Mouse (Mus musculus): Measurements from ENCODE around the gene Rrp8. TPM values are rescaled to one million over a fixed set of nuclear protein-coding genes. Genes with fewer than 3 reads are reported as not detected.
"Not testable (repeated sequence)": the region's sequence is repeated elsewhere in the genome, so short reads cannot be mapped to it uniquely, and the experiment has no call there.

The Rrp8 gene
- polyA plus RNA-seq, 1 experiment = 7.5 TPM

DNA sequence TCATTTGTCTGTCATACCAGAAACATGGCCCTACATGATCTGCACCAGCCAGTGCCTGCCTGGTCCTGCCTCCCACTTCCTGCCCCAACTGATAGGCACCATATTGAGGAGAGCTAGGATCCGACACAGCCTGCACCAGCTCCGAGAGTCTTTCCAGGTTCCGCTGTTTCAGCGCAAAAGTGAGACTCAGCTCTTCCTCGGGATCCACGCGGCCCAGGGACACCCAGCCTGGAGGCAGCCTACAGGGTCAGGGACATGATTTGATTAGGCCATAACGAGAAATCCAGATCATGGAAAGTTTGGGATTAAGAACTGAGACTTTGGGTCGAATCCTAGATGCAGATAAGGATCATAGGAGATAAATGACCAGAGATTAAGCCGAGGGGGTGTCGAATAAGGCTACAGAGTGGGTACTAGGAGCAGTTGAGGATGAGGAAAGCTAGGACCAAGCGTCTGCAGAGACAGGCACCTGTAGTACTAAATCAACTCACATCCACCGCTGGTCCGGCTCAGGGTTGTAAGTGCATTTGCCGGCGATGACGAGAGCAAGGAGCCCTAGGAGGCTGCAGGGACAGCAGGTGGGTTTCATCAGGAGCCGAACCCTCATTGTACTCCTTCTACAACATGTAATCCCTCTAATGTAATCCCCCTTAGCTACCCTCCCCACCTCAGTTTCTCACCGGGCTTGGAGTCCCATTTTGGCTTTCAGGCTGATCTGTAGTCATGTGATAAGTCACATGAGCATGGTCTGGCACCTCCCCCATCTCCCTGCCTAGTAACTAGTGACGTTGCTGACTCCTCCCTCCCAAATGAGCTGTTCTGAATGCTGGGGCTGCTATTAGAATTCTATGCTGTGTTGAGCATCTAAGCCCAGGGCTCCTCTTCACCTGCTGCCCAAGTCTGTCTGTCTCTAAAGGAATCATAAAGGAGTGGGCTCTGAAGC lies 14.6 kb upstream of the Rrp8 start, which contains the start of gene Tpp1:
Tpp1 (minus strand) TSS at position 745 of the 943 bp plus-strand sequence.
- TF ChIP-seq POLR2A (IDR thresholded peaks at IDR 0.05; ENCODE audit: borderline replicate concordance, extremely low read depth, low read depth, low read length) (peak; percentile 42; the same call in 1 of the 2 replicates), CTCF (IDR thresholded peaks at IDR 0.05; ENCODE audit: insufficient read depth, low read length) (no peak)
- 15% methylated on average over 20 of the region's 20 CpGs for WGBS
- peak; percentile 89 for DNase-seq
- peak within 1 kb of the TSS; percentile 95 for H3K4me3 ChIP-seq (replicated peaks; ENCODE audit: extremely low read depth, low read depth, low read length)
- 0 out of 2 replicates have a peak, but pooled peaks cover 7% of the 10 kb centered on the region for H3K4me1 ChIP-seq (ENCODE audit: control insufficient read depth, insufficient read depth, low read length)

DNA sequence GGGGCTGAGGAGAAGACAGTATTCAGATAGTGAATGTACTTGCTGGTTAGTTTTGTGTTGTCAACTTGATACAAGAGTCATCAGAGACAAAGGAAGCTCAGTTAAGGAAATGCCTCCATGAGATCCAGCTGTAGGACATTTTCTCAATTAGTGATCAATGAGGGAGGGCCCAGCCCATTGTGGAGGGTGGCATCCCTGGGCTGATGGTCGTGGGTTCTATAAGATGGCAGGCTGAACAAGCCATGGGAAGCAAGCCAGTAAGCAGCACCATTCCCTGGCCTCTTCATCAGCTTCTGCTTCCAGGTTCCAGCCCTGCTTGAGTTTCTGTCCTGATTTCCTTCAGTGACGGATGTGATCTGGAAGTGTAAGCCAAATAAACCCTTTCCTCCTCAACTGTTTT lies 10.6 kb upstream of the Rrp8 start:
- Histone ChIP-seq H3K4me3 (replicated peaks; ENCODE audit: extremely low read depth, low read depth, low read length) (no peak overlapping the region), H3K4me1 (ENCODE audit: control insufficient read depth, insufficient read depth, low read length) (peaks cover 11% of the 10 kb centered on the region)
- WGBS = 56% methylated on average over 2 of the region's 2 CpGs
- TF ChIP-seq POLR2A (IDR thresholded peaks at IDR 0.05; ENCODE audit: borderline replicate concordance, extremely low read depth, low read depth, low read length) (no peak), CTCF (IDR thresholded peaks at IDR 0.05; ENCODE audit: insufficient read depth, low read length) (no peak)
- no peak for DNase-seq

DNA sequence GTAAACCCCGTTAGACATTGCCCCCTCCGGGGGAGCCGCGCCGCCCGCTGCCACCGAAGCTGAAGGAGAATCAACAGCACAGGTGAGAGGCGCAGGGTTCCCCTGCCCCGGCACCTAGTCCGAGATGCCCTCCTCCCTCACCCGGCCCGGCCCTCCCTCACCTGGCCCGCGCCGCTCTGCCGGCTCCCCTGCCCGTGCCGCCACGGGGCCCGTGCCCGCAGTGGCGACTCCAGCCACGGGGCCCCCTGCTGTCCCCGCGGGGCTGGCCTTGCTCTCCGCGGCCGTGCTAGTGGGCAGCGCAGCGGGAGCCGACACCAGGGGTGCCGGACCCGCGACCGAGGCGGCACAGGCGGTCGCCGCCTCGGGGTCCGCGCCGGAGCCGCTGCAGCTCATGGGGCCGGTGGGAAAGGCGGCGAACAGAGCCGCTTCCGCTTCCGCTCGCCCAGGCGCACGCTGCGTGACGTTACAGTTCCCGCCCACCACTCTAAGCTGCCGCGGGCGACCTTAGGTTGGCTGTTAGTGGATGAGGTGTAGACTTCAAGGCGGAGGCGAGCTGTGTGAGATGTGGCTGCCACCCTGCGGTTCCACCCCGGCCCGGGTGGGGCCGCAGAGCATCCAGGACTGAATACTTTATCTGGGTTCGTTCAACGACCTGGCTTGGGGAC lies 6.9 kb upstream of the Rrp8 start, which contains the start of gene Taf10:
Taf10 (minus strand) TSS at position 436 of the 665 bp plus-strand sequence.
- Histone ChIP-seq H3K4me3 (replicated peaks; ENCODE audit: extremely low read depth, low read depth, low read length) (peak within 1 kb of the TSS; percentile 66), H3K4me1 (ENCODE audit: control insufficient read depth, insufficient read depth, low read length) (peaks cover 10% of the 10 kb centered on the region)
- peak; percentile 85 for DNase-seq
- TF ChIP-seq POLR2A (IDR thresholded peaks at IDR 0.05; ENCODE audit: borderline replicate concordance, extremely low read depth, low read depth, low read length) (peak; percentile 45; the same call in 1 of the 2 replicates), CTCF (IDR thresholded peaks at IDR 0.05; ENCODE audit: insufficient read depth, low read length) (peak; percentile 11; the same call in 1 of the 2 replicates)
- under 1% methylated on average over 67 of the region's 67 CpGs for WGBS

DNA sequence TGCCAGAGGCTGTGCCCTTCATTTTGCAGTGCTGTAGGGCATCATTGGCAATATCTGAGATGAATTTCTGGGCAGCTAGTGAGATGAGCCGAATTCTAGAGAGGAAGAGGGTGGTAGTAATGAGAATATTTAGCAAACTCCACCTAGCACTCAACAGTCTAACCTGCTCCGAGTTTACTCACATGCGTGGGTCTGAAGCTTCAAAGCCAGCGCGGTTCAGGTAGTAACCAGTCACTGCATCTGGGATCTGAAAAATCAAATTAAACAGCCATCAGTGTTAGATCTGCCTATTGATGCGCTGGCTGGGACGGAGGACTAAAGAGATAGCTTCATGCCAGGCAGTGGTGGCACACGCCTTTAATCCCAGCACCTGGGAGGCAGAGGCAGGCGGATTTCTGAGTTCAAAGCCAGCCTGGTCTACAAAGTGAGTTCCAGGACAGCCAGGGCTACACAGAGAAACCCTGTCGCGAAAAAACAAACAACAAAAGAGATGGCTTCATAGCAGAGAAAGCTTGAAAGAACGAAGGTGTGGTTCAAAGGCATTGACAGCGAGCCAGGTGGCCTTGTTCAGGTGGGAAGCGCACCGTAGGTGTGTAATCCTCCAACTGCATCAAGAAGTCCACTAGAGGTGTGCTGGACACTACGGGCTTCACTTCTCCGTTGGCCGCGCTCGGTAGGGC lies 6.2 kb upstream of the Rrp8 start:
- Histone ChIP-seq H3K4me1 (ENCODE audit: control insufficient read depth, insufficient read depth, low read length) (peaks cover 13% of the 10 kb centered on the region), H3K4me3 (replicated peaks; ENCODE audit: extremely low read depth, low read depth, low read length) (peak overlapping the region; percentile 66)
- WGBS = 31% methylated on average over 20 of the region's 20 CpGs
- TF ChIP-seq POLR2A (IDR thresholded peaks at IDR 0.05; ENCODE audit: borderline replicate concordance, extremely low read depth, low read depth, low read length) = peak; percentile 17; the same call in 1 of the 2 replicates
- DNase-seq = not testable (repeated sequence)

DNA sequence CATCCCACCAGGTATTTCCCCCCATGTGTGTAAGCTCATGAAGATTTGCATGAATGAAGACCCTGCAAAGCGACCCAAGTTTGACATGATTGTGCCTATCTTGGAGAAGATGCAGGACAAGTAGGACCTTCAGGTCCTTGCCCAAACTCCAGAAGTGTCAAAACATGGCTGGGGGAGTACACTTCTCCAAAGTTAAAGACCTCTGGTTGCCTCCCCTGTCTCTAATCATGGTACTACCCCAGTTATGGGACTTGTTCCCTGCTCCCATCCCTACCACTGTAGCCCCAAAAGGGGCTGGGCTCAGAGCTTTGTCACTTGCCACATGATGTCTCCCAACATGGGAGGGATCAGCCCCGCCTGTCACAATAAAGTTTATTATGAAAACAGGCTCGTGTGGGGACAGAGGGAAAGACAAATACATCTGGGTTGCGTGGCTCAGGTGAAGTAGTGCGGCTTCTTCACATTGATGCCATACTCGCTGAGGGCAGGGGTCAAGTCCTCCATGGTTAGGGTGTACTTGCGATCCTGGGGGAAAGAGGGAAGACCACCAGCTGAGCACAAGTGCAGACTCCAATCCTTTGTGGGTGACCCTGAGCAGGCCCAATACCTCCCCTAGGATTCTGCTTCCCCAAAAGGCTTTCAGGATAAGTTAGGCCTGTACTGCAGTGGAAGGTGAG lies 5.5 kb upstream of the Rrp8 start:
- 75% methylated on average over 7 of the region's 7 CpGs for WGBS
- H3K4me3 ChIP-seq (replicated peaks; ENCODE audit: extremely low read depth, low read depth, low read length); DNase-seq: not testable (repeated sequence)

DNA sequence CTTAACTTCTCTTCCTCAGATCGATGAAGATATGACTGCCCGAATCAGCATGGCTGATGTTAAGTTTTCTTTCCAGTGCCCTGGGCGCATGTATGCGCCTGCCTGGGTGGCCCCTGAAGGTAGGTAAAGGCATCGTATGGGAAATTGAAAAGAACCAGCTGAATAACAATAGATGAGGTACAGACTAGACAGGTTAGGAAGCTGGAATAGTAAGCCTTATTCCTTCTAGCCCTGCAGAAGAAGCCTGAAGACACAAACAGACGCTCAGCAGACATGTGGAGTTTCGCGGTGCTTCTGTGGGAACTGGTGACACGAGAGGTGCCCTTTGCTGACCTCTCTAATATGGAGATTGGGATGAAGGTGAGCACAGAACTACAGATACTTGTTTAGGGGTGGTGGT lies 4.8 kb upstream of the Rrp8 start:
- no peak for DNase-seq
- no peak for TF ChIP-seq CTCF (IDR thresholded peaks at IDR 0.05; ENCODE audit: insufficient read depth, low read length)
- no peak for TF ChIP-seq POLR2A (IDR thresholded peaks at IDR 0.05; ENCODE audit: borderline replicate concordance, extremely low read depth, low read depth, low read length)
- 86% methylated on average over 9 of the region's 9 CpGs for WGBS
- Histone ChIP-seq H3K4me1 (ENCODE audit: control insufficient read depth, insufficient read depth, low read length) (peaks cover 18% of the 10 kb centered on the region), H3K4me3 (replicated peaks; ENCODE audit: extremely low read depth, low read depth, low read length) (no peak overlapping the region)

More for the DNA sequence above, 5.5 kb upstream of the Rrp8 start:
- H3K4me1 ChIP-seq (ENCODE audit: control insufficient read depth, insufficient read depth, low read length) = peaks cover 16% of the 10 kb centered on the region

DNA sequence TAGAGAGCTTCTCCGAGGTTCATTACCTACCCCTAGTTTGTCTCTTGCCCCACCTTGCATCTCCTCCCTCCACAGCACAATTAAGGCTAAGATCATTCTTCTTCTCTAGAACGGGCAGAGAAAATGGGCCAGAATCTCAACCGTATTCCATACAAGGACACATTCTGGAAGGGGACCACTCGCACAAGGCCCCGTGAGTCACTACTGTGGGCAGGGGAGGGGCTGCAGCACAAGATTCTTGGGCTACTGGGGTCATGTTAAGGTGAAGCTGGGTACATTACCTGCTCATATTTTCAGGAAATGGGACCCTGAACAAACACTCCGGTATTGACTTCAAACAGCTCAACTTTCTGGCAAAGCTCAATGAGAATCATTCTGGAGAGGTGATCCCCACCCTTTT lies 3.7 kb upstream of the Rrp8 start:
- Histone ChIP-seq H3K4me1 (ENCODE audit: control insufficient read depth, insufficient read depth, low read length) (peaks cover 18% of the 10 kb centered on the region), H3K4me3 (replicated peaks; ENCODE audit: extremely low read depth, low read depth, low read length) (no peak overlapping the region)
- WGBS = 73% methylated on average over 6 of the region's 6 CpGs
- TF ChIP-seq CTCF (IDR thresholded peaks at IDR 0.05; ENCODE audit: insufficient read depth, low read length) (no peak), POLR2A (IDR thresholded peaks at IDR 0.05; ENCODE audit: borderline replicate concordance, extremely low read depth, low read depth, low read length) (no peak)
- DNase-seq = no peak

DNA sequence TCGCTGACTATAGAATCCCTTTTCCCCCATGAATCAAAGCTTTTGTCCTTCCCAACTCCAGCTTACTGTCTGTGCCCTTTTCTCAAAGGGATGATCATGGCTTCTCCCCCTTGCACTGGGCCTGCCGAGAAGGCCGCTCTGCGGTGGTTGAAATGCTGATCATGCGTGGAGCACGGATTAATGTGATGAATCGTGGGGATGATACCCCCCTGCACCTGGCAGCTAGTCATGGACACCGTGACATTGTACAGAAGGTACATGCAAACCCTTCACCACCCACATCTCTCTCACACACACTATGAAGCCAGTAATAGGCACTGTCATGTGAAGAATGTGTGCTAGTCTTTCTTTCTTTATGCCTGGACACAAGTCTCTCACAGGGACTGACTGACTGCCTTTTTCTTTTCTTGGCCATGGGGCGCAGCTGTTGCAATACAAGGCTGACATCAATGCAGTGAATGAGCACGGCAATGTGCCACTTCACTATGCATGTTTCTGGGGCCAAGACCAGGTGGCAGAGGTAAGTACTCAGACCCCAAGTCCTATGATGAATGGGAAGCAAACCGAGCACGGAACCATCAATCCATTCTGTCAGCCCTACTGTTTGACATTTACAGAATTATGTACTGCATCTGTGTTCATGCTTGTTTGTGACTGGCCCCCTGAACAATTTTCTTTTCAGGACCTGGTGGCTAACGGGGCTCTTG lies 3.1 kb upstream of the Rrp8 start:
- no peak overlapping the region for H3K4me3 ChIP-seq (replicated peaks; ENCODE audit: extremely low read depth, low read depth, low read length)
- 88% methylated on average over 13 of the region's 13 CpGs for WGBS
- no peak for DNase-seq
- TF ChIP-seq CTCF (IDR thresholded peaks at IDR 0.05; ENCODE audit: insufficient read depth, low read length) (no peak), POLR2A (IDR thresholded peaks at IDR 0.05; ENCODE audit: borderline replicate concordance, extremely low read depth, low read depth, low read length) (no peak)
- peaks cover 18% of the 10 kb centered on the region for H3K4me1 ChIP-seq (ENCODE audit: control insufficient read depth, insufficient read depth, low read length)
